Mouse (Mus musculus): ENCODE measurements around the gene Gm21969.

- TF ChIP-seq CTCF (IDR thresholded peaks at IDR 0.05; ENCODE audit: low read depth) (no peak), EP300 (IDR thresholded peaks at IDR 0.05; ENCODE audit: low read depth) (no peak)
Measured at GRCm38 (mm10) chr4:139689627-139690269, 86.8 kb downstream of the Gm21969 start.
